Mouse (Mus musculus): Measurements from ENCODE around the gene Olfr167.
"Not testable (repeated sequence)": the region's sequence is repeated elsewhere in the genome, so short reads cannot be mapped to it uniquely, and the experiment has no call there.

Gene Olfr167

DNA sequence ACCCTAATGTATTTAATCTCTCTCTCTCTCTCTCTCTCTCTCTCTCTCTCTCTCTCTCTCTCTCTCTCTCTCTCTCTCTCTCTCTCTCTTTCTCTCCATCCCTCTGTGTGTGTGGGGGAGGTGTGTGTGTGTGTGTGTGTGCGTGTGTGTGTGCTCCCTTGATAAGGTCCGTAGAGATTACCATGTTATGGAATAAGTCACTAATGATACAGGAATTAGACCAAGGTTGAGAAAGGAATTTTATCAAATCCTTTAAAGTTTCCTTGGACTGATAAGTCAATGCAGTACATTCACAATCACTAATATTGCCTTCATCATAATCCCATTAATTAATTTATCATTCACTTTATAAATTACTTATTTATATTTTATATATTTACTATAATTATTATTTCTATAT, at the start of gene Olfr167:
Gene Olfr167 (minus strand): TSS at position 101 of the 400 bp plus-strand sequence.
- no peak for DNase-seq (ENCODE audit: low spot score in 2 of 2)

DNA sequence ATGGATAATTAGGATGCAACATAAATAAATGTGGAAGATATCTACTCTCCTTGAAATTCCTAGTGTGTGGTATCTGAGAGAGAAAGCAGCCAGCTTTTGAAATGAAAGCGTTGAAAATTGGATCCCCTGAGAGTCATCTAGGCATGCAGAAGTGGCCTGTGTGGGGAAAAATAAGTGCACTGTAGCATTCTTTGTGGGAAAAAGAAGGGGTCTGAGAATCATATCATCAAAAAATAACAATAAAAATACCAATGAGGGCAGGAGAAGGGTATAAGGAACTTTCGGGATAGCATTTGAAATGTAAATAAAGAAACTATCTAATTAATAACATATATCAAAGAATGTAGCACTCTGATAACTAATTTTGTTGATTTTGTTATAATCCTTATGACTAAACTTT, 49.6 kb upstream of the Olfr167 start, which contains the start of gene Olfr169:
Gene Olfr169 (minus strand): TSS at position 101 of the 400 bp plus-strand sequence.
- DNase-seq (ENCODE audit: low spot score in 2 of 2), result not testable (repeated sequence)

DNA sequence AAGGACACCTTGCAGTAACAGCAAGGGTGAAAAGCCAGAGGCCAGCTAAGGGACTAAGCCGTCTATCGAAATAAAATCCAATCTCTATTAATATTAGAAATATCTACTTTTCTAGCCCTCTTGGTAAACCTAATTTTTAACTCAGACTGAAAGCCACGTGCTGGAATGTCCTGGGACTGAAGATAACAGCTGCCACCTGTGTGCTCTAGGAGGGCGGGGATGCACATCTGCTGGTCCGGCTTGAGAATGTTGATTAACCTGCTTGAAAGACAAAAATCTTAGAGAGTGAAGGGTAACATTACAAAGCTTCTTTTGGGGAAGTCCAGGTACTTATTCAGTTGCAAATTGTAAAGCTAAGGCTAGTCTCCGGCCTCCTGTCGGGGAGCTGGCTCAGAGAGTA, 31.4 kb upstream of the Olfr167 start:
- not testable (repeated sequence) for DNase-seq (ENCODE audit: low spot score in 2 of 2)

DNA sequence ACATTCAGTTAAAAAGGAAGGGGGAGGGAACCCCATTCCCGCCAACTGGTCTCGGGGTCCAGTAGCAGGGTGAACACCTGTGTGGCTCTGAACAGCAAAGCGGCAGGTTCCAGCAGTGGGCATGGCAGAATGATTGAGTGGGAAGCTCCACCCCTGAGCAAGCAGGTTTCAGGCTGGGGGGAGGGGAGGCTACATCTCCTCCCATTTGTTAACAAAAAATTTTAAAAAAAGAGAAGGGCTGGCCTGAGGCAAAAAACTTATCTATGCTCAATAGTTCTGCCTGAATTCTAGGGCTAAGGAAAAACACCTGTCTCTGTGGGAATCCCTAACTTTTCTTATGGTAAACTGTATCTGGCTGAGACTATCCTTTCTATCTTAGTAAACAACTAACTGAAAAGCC, 30.2 kb upstream of the Olfr167 start:
- DNase-seq (ENCODE audit: low spot score in 2 of 2), result not testable (repeated sequence)

DNA sequence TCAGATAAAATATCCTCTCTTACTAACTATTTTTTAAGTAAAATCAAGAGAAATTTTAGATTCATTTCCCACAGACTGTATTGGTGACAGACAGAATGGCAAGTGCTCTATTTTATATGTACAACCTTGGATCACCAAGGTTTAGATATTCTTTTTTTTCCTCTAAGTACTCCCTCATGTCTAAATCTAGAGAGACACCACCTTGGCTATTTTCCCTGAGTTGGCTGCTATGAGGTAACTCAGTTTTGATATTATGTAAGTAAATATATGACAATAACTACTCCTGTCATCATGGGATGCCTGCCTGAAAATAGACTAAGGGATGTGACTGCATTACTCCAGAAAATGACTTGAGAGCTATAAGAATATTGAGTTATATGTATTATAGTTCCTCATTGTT, 13.4 kb upstream of the Olfr167 start, which contains the start of gene Olfr168:
Gene Olfr168 (minus strand): TSS at position 101 of the 400 bp plus-strand sequence.
- no peak for DNase-seq (ENCODE audit: low spot score in 2 of 2)

DNA sequence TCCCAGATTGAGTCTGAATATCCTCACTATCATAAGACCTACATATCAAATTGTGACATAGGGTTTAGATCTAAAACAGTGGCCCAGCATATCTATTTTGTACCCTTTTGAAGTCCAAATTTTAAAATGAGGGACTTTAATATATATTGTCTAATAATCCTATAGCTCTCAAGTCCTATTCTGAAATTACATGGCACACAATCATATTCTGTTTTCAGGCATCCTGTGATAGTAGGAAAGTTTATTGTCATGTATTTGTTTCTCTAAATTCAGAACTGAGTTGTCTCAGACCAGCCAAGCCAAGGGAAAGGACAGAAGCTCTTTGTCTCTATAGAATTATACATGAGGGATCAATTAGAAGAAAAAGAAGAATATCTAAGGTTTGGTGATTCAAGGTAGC, 38.7 kb downstream of the Olfr167 start, which contains the start of gene Olfr166:
Gene Olfr166 (plus strand): TSS at position 301 of the 400 bp plus-strand sequence.
- DNase-seq (ENCODE audit: low spot score in 2 of 2), result no peak

DNA sequence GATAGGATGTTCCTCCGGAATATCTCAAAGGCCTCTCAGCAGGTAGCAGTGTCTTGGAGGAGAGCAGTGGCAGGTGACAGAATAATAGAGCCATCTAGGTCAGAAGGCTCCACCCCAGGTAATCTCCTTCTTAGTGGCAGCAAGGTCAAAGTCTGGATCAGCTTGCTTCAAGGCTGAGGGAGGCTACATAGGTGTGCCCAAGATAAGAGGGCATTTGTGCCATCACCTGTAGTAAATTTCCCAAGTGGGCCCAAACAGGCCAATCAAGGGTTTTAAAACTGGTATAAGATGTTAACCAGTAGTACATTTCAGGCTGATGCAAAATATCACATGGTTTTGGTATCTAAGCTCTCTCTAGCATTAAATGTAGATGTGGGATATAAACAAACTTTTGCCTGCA, 57.7 kb downstream of the Olfr167 start:
- no peak for DNase-seq (ENCODE audit: low spot score in 2 of 2)
